Comparison of ENCODE assay signal across 22 mouse cellular contexts in the genomic region with DNA sequence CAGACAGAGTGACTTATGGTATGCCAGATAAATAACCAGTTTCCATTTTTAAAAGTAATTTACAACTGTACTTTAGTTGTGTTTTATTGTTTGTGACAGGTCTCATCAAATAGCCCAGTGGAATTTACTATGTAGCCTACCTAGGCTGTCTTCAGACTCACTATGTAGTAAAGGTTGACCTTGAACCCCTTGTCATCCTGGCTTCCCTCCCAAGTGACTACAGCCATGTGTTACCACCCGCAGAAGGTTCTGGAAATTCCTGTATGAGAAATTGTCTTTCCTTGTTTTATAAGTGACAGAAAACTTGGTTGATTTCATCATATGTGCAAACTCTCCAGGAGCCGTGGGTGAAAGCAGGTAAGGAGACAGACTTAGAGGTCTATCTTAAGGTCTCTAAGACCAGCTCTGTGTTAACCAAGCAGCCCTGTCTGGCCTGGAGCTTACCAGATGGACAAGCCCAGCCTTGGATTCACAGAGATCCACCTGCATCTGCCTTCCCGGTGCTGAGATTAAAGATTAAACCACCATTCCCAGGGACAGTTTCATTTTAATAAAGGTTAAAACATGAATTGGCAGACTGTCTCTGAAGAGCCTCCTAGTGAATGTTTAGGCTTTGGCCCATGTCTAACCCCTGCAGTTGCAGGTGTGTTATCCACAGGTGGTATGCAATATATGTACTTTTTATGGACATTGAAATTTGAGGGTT. TPM values are rescaled to one million over a fixed set of nuclear protein-coding genes. Genes with fewer than 3 reads are reported as not detected.
DNase-seq lines count a peak whose midpoint lies in the region; ATAC-seq lines count a peak whose summit lies in the region.
"Had no signal": no experiment of that assay in that cellular context is flagged by ENCODE, and none has a peak within 500 bp of the region (broad histone marks: within the 10 kb centered on the region; RNA-seq: fewer than 3 reads in every experiment).

No protein-coding gene starts in this region.

- no peaks in the 10 kb centered on the region for H3K9me3 ChIP-seq in erythroblast, embryonic 14.5 days (ENCODE audit: control insufficient read depth, low read length)
- no peaks in the 10 kb centered on the region for H3K9me3 ChIP-seq in heart, embryonic 15.5 days (replicated peaks)
- no peaks in the 10 kb centered on the region for H3K9me3 ChIP-seq in liver, embryonic 15.5 days (replicated peaks)
- H3K9me3 ChIP-seq: embryonic facial prominence, embryonic 12.5 days; G1E; hindbrain, embryonic 12.5 days; kidney, embryonic 15.5 days; limb, embryonic 12.5 days had no signal

- intact Hi-C loops in heart, postnatal 36 days (cut with DNase I) = no loop called here

- no peak for ATAC-seq in erythroblast, adult 5-6 weeks (replicated peaks; ENCODE audit: low FRiP score, poor library complexity, severe bottlenecking)
- ATAC-seq in heart, embryonic 15.5 days (replicated peaks; ENCODE audit: insufficient number of reproducible peaks, insufficient read depth, low FRiP score, low read depth) = no peak
- ATAC-seq in liver, embryonic 15.5 days (ENCODE audit: insufficient read depth) = no peak
- no peak for ATAC-seq in erythroid progenitor cell, adult 5-6 weeks (replicated peaks; ENCODE audit: low FRiP score, poor library complexity, severe bottlenecking)
- ATAC-seq: CD4-positive, CD25-positive, alpha-beta regulatory T cell, adult 4 months; inflammation-experienced regulatory T-cells, adult 6 months had no signal

- H3K4me2 ChIP-seq in heart, embryonic 15.5 days = no peak overlapping the region
- peak overlapping the region; percentile 92 for H3K4me2 ChIP-seq in liver, embryonic 15.5 days
- H3K4me2 ChIP-seq: embryonic facial prominence, embryonic 12.5 days; hindbrain, embryonic 12.5 days; kidney, embryonic 15.5 days; limb, embryonic 12.5 days had no signal

- peak overlapping the region; percentile 54 for H3K4me3 ChIP-seq in erythroblast, embryonic 14.5 days (replicated peaks)
- no peak overlapping the region for H3K4me3 ChIP-seq in heart, embryonic 15.5 days
- no peak overlapping the region for H3K4me3 ChIP-seq in brown adipose tissue, adult 24 weeks (ENCODE audit: insufficient read depth, low read depth, low read length)
- no peak overlapping the region for H3K4me3 ChIP-seq in liver, embryonic 15.5 days (replicated peaks)
- H3K4me3 ChIP-seq: embryonic facial prominence, embryonic 12.5 days; hindbrain, embryonic 12.5 days; kidney, embryonic 15.5 days; left cerebral cortex, adult 2 months; limb, embryonic 12.5 days had no signal

- H3K4me1 ChIP-seq in erythroblast, embryonic 14.5 days (ENCODE audit: control insufficient read depth) = peaks cover 92% of the 10 kb centered on the region
- H3K4me1 ChIP-seq in heart, embryonic 15.5 days (replicated peaks) = peaks cover 31% of the 10 kb centered on the region
- H3K4me1 ChIP-seq in brown adipose tissue, adult 24 weeks (ENCODE audit: control insufficient read depth, insufficient read depth, insufficient read length, low read length) = peaks cover 9% of the 10 kb centered on the region
- H3K4me1 ChIP-seq in liver, embryonic 15.5 days (replicated peaks) = peaks cover 92% of the 10 kb centered on the region

- 83% methylated on average over 3 of the region's 3 CpGs for WGBS in heart, embryonic 15.5 days
- WGBS in liver, embryonic 15.5 days (ENCODE audit: insufficient replicate concordance) = 68% methylated on average over 3 of the region's 3 CpGs

- no peak overlapping the region for H3K9ac ChIP-seq in heart, embryonic 15.5 days
- H3K9ac ChIP-seq in liver, embryonic 15.5 days = peak overlapping the region; percentile 49
- H3K9ac ChIP-seq: embryonic facial prominence, embryonic 12.5 days; hindbrain, embryonic 12.5 days; kidney, embryonic 15.5 days; limb, embryonic 12.5 days had no signal

- H3K36me3 ChIP-seq in erythroblast, embryonic 14.5 days (ENCODE audit: control insufficient read depth) = peaks cover 81% of the 10 kb centered on the region
- H3K36me3 ChIP-seq in heart, embryonic 15.5 days = no peaks in the 10 kb centered on the region
- peaks cover 40% of the 10 kb centered on the region for H3K36me3 ChIP-seq in liver, embryonic 15.5 days (replicated peaks)
- H3K36me3 ChIP-seq: embryonic facial prominence, embryonic 12.5 days; hindbrain, embryonic 12.5 days; kidney, embryonic 15.5 days; limb, embryonic 12.5 days had no signal

- no peaks in the 10 kb centered on the region for H3K27me3 ChIP-seq in erythroblast, embryonic 14.5 days (ENCODE audit: control insufficient read depth)
- no peaks in the 10 kb centered on the region for H3K27me3 ChIP-seq in heart, embryonic 15.5 days
- no peaks in the 10 kb centered on the region for H3K27me3 ChIP-seq in liver, embryonic 15.5 days
- H3K27me3 ChIP-seq: embryonic facial prominence, embryonic 12.5 days; hindbrain, embryonic 12.5 days; kidney, embryonic 15.5 days; limb, embryonic 12.5 days had no signal

- H3K27ac ChIP-seq in heart, embryonic 15.5 days = peak overlapping the region; percentile 95
- peak overlapping the region; percentile 41 for H3K27ac ChIP-seq in brown adipose tissue, adult 24 weeks (replicated peaks; ENCODE audit: low read depth, low read length)
- peak overlapping the region; percentile 99 for H3K27ac ChIP-seq in liver, embryonic 15.5 days (replicated peaks)
- H3K27ac ChIP-seq: embryonic facial prominence, embryonic 12.5 days; hindbrain, embryonic 12.5 days; kidney, embryonic 15.5 days; left cerebral cortex, adult 2 months had no signal

- no peak for DNase-seq in heart, postnatal 36 days
- no peak for DNase-seq in kidney, postnatal 10 days
- DNase-seq: cerebellum, adult 18-20 months; gastrocnemius, postnatal 14 days; midbrain, embryonic 14.5 days; retina, postnatal 1 day; right cerebral cortex, postnatal 4 days; thymus, postnatal 36 days had no signal

RNA-seq across cellular contexts. Expression of gene Noct, which starts 8.1 kb away (rescaled TPM):
- polyA plus RNA-seq in erythroblast, embryonic 14.5 days (2012) = 4.8 and 6.1 TPM in 2 replicates
- total RNA-seq in erythroblast, adult 5-6 weeks (2015; ENCODE audit: low replicate concordance) = 39.6 and 43.5 TPM in 2 replicates
- total RNA-seq in erythroblast, adult 5-6 weeks (2017; ENCODE audit: low replicate concordance) = 27.3 and 31.4 TPM in 2 replicates
- polyA plus RNA-seq in heart, embryonic 15.5 days (2015; fragmentation: Nextera tagmentation; extraction: Ambion mirVana) = 9.7 and 10.3 TPM in 2 replicates
- total RNA-seq in heart, postnatal 36 days (2021) = 10 to 100 TPM; 33.6 to 35.1 TPM
- polyA plus RNA-seq in brown adipose tissue, adult 24 weeks (2012; ENCODE audit: insufficient read depth, insufficient read length, missing spikeins) = 16.9 and 38.8 TPM in 2 replicates
- 22.0 and 24.2 TPM in 2 replicates for polyA plus RNA-seq in liver, embryonic 15.5 days (2015; fragmentation: Nextera tagmentation; extraction: Ambion mirVana)
- 59.8 and 69.2 TPM in 2 replicates for total RNA-seq in erythroid progenitor cell, adult 5-6 weeks (2015; ENCODE audit: low replicate concordance)
- total RNA-seq in erythroid progenitor cell, adult 5-6 weeks (2017; ENCODE audit: low replicate concordance) = 40.7 and 49.9 TPM in 2 replicates

Comparison
In these comparisons a context has a peak if more than half of its experiments do, and no peak if none do; other contexts are left out.
1. H3K27ac ChIP-seq: peak in every context shown above with its lines; median percentile 99 in liver, embryonic 15.5 days; 95 in heart, embryonic 15.5 days; 41 in brown adipose tissue, adult 24 weeks.